Mouse (Mus musculus) MEL (cell line): ENCODE data around the gene Nudt3.

ENCODE experiments used
- BHLHE40 ChIP-seq: IDR thresholded peaks from 2 replicates; pipeline ENCODE4 v1.6.1; 2012; ENCODE audit warnings: low read depth, mild to moderate bottlenecking, inconsistent platforms, low read length, improper control_type of control experiment, borderline replicate concordance
- CHD1 ChIP-seq: IDR thresholded peaks from 2 replicates; pipeline ENCODE4 v1.6.1; 2012; ENCODE audit warnings: low read depth, mild to moderate bottlenecking, inconsistent platforms, low read length, improper control_type of control experiment
- CHD2 ChIP-seq: IDR thresholded peaks from 2 replicates; pipeline ENCODE4 v1.6.1; 2011; ENCODE audit warnings: low read length, improper control_type of control experiment
- CTCF ChIP-seq, 3 experiments: IDR thresholded peaks in 2 of 3; conservative IDR thresholded peaks in 1 of 3; 2 replicates each; pipeline ENCODE4 v1.5.1; 2011 to 2012; ENCODE audit warnings: low read length in 3 of 3, low read depth in 2 of 3, mild to moderate bottlenecking in 2 of 3, improper control_type of control experiment in 1 of 3, inconsistent platforms in 1 of 3, mixed read lengths in 1 of 3, moderate library complexity in 1 of 3; ENCODE audit not compliant: control insufficient read depth in 1 of 3, insufficient read depth in 1 of 3, poor library complexity in 1 of 3, severe bottlenecking in 1 of 3
- GATA1 ChIP-seq: IDR thresholded peaks from 2 replicates; pipeline ENCODE4 v1.6.1; 2011; ENCODE audit warnings: low read depth, low read length, improper control_type of control experiment
- MAX ChIP-seq: IDR thresholded peaks from 2 replicates; pipeline ENCODE4 v1.6.1; 2011; ENCODE audit warnings: low read length, improper control_type of control experiment
- MAZ ChIP-seq: IDR thresholded peaks from 2 replicates; pipeline ENCODE4 v1.6.1; 2012; ENCODE audit warnings: low read depth, mild to moderate bottlenecking, inconsistent platforms, low read length, improper control_type of control experiment
- MYC ChIP-seq: IDR thresholded peaks from 2 replicates; pipeline ENCODE4 v1.6.1; 2011; ENCODE audit warnings: low read depth, mild to moderate bottlenecking, low read length, improper control_type of control experiment, moderate library complexity
- NRF1 ChIP-seq: IDR thresholded peaks from 2 replicates; pipeline ENCODE4 v1.6.1; 2014; ENCODE audit warnings: low read depth, mild to moderate bottlenecking, inconsistent platforms, low read length, improper control_type of control experiment, moderate library complexity; ENCODE audit not compliant: poor library complexity, insufficient read depth, severe bottlenecking
- POLR2A ChIP-seq, 2 experiments: IDR thresholded peaks; 2 replicates each; pipeline ENCODE4 v1.6.1; 2011 to 2012; ENCODE audit warnings: low read length in 2 of 2, mild to moderate bottlenecking in 2 of 2, control low read depth in 1 of 2, improper control_type of control experiment in 1 of 2, low read depth in 1 of 2, moderate library complexity in 1 of 2; ENCODE audit not compliant: control insufficient read depth in 1 of 2, insufficient read depth in 1 of 2, poor library complexity in 1 of 2
- POLR2AphosphoS2 ChIP-seq: IDR thresholded peaks from 2 replicates; pipeline ENCODE4 v1.6.1; 2011; ENCODE audit warnings: low read length, improper control_type of control experiment
- SMC3 ChIP-seq: IDR thresholded peaks from 2 replicates; pipeline ENCODE4 v1.6.1; 2011; ENCODE audit warnings: low read depth, low read length, improper control_type of control experiment
- ZNF384 ChIP-seq: IDR thresholded peaks from 2 replicates; pipeline ENCODE4 v1.6.1; 2012; ENCODE audit warnings: low read depth, mild to moderate bottlenecking, inconsistent platforms, low read length, improper control_type of control experiment

GRCm38 (mm10) chr17:27552215-27553201, 70.8 kb downstream of the Nudt3 start:
- no peak for TF ChIP-seq CTCF (IDR thresholded peaks at IDR 0.05 in 2 of 3, conservative IDR thresholded peaks at IDR 0.05 in 1 of 3; ENCODE audit: control insufficient read depth in 1 of 3, insufficient read depth in 1 of 3, low read depth in 2 of 3, low read length in 3 of 3, poor library complexity in 1 of 3, severe bottlenecking in 1 of 3)
- no peak for TF ChIP-seq POLR2AphosphoS2
- TF ChIP-seq CHD2, result no peak
- TF ChIP-seq NRF1, result no peak
- TF ChIP-seq POLR2A (IDR thresholded peaks at IDR 0.05; ENCODE audit: control insufficient read depth in 1 of 2, insufficient read depth in 1 of 2, low read depth in 1 of 2, low read length in 2 of 2, poor library complexity in 1 of 2), result no peak
- no peak for TF ChIP-seq SMC3
- TF ChIP-seq MAZ, result no peak
- no peak for TF ChIP-seq GATA1
- no peak for TF ChIP-seq BHLHE40
- no peak for TF ChIP-seq ZNF384
- TF ChIP-seq MYC, result no peak
- TF ChIP-seq CHD1, result no peak
- no peak for TF ChIP-seq MAX
